Mouse (Mus musculus) spleen, postnatal 14 days (tissue): ENCODE results near the gene Rbbp4.

ENCODE experiments used
- DNase-seq, 2 experiments: peaks; one replicate each; pipeline ENCODE4 v3.0.0; 2021 to 2022; ENCODE audit warnings: low spot score in 2 of 2

Gene Rbbp4

GRCm38 (mm10) chr4:129293702-129294101 is 41.5 kb downstream of the Rbbp4 start:
- no peak for DNase-seq

GRCm38 (mm10) chr4:129292831-129293230 is 42.3 kb downstream of the Rbbp4 start:
- no peak for DNase-seq

GRCm38 (mm10) chr4:129289671-129290070 is 45.5 kb downstream of the Rbbp4 start:
- DNase-seq, result no peak

- DNase-seq, result no peak
These were observed 47.1 kb downstream of the Rbbp4 start for GRCm38 (mm10) chr4:129288067-129288466.

- no peak for DNase-seq
These were observed 47.6 kb downstream of the Rbbp4 start, which contains the start of gene Sync for GRCm38 (mm10) chr4:129287472-129287981. Gene Sync (plus strand): TSS chr4:129287617.

GRCm38 (mm10) chr4:129286683-129287471 is 48.3 kb downstream of the Rbbp4 start:
- DNase-seq, result no peak

- DNase-seq, result no peak
These were observed 49.0 kb downstream of the Rbbp4 start for GRCm38 (mm10) chr4:129286001-129286682.

- no peak for DNase-seq
These were observed 50.5 kb downstream of the Rbbp4 start for GRCm38 (mm10) chr4:129284685-129285084.

- DNase-seq, result no peak
These were observed 51.9 kb downstream of the Rbbp4 start for GRCm38 (mm10) chr4:129283226-129283625.

- DNase-seq, result no peak
These were observed 52.4 kb downstream of the Rbbp4 start for GRCm38 (mm10) chr4:129282786-129283185.

GRCm38 (mm10) chr4:129276453-129276865 is 58.7 kb downstream of the Rbbp4 start:
- DNase-seq, result peak; percentile 85 to 93

- DNase-seq, result no peak
These were observed 62.5 kb downstream of the Rbbp4 start for GRCm38 (mm10) chr4:129272756-129273046.

- DNase-seq, result no peak
These were observed 63.0 kb downstream of the Rbbp4 start for GRCm38 (mm10) chr4:129271991-129272755.

- no peak for DNase-seq
These were observed 66.5 kb downstream of the Rbbp4 start for GRCm38 (mm10) chr4:129268698-129269097.

GRCm38 (mm10) chr4:129266821-129267220 is 68.3 kb downstream of the Rbbp4 start:
- DNase-seq, result no peak

- DNase-seq, result no peak
These were observed 69.0 kb downstream of the Rbbp4 start for GRCm38 (mm10) chr4:129266191-129266590.

GRCm38 (mm10) chr4:129263225-129264021 is 71.7 kb downstream of the Rbbp4 start:
- no peak for DNase-seq

- no peak for DNase-seq
These were observed 74.0 kb downstream of the Rbbp4 start, which contains the start of gene C77080 for GRCm38 (mm10) chr4:129261196-129261595. Gene C77080 (minus strand): TSS chr4:129261404.

GRCm38 (mm10) chr4:129260678-129261077 is 74.5 kb downstream of the Rbbp4 start:
- no peak for DNase-seq

GRCm38 (mm10) chr4:129259101-129259500 is 76.1 kb downstream of the Rbbp4 start:
- DNase-seq, result no peak
